Mouse (Mus musculus) adrenal gland, postnatal 10 days (tissue): ENCODE measurements around the gene A730049H05Rik. TPM values are rescaled to one million over a fixed set of nuclear protein-coding genes. Genes with fewer than 3 reads are reported as not detected.

ENCODE experiments used
- DNase-seq: peaks from one replicate; pipeline ENCODE4 v3.0.0; 2021; ENCODE audit warnings: mixed read lengths
- long read RNA-seq, 2 experiments: library from polyadenylated mRNA; stranded (forward); transcript quantifications; one replicate each; pipeline ENCODE4 v2.0.0; 2021
- total RNA-seq, 2 experiments: library from RNA; stranded (reverse); gene quantifications; 2 replicates each; pipeline ENCODE4 v1.2.3; 2021

Gene A730049H05Rik
- 1 to 10 TPM in 1 of 2 experiments, under 1 TPM in 1; 0.45 to 1.1 TPM for total RNA-seq
- long read RNA-seq, experiment 1: 0 reads
- long read RNA-seq, experiment 2, partial matches to known transcripts: 0 of 1 reads
- long read RNA-seq, experiment 2, other reads (novel, unspliced or antisense): 1 of 1 reads

- no peak for DNase-seq
Observed at GRCm38 (mm10) chr6:92816311-92816751, at the start of gene A730049H05Rik. TSS of gene A730049H05Rik (plus strand) at chr6:92816478.

- peak; percentile 44 for DNase-seq
Observed at GRCm38 (mm10) chr6:92776356-92776755, 39.9 kb upstream of the A730049H05Rik start.

GRCm38 (mm10) chr6:92779140-92779934 is 36.9 kb upstream of the A730049H05Rik start:
- DNase-seq: peak; percentile 62

- no peak for DNase-seq
Observed at GRCm38 (mm10) chr6:92779935-92780205, 36.4 kb upstream of the A730049H05Rik start.

- DNase-seq: peak; percentile 37
Observed at GRCm38 (mm10) chr6:92781446-92781845, 34.8 kb upstream of the A730049H05Rik start.

GRCm38 (mm10) chr6:92784782-92785181 is 31.5 kb upstream of the A730049H05Rik start:
- DNase-seq: peak; percentile 74

GRCm38 (mm10) chr6:92786701-92787375 is 29.4 kb upstream of the A730049H05Rik start:
- DNase-seq: no peak

- peak; percentile 96 for DNase-seq
Observed at GRCm38 (mm10) chr6:92787376-92787712, 28.9 kb upstream of the A730049H05Rik start.

- DNase-seq: no peak
Observed at GRCm38 (mm10) chr6:92793804-92794203, 22.5 kb upstream of the A730049H05Rik start.

- DNase-seq: no peak
Observed at GRCm38 (mm10) chr6:92801462-92801861, 14.8 kb upstream of the A730049H05Rik start.

- no peak for DNase-seq
Observed at GRCm38 (mm10) chr6:92802421-92802820, 13.9 kb upstream of the A730049H05Rik start.

- no peak for DNase-seq
Observed at GRCm38 (mm10) chr6:92803213-92803612, 13.1 kb upstream of the A730049H05Rik start.

GRCm38 (mm10) chr6:92804254-92804971 is 11.9 kb upstream of the A730049H05Rik start:
- DNase-seq: no peak

GRCm38 (mm10) chr6:92809818-92810217 is 6.5 kb upstream of the A730049H05Rik start:
- DNase-seq: no peak

- DNase-seq: no peak
Observed at GRCm38 (mm10) chr6:92810628-92811027, 5.7 kb upstream of the A730049H05Rik start.

GRCm38 (mm10) chr6:92811566-92811965 is 4.7 kb upstream of the A730049H05Rik start:
- DNase-seq: no peak

- DNase-seq: no peak
Observed at GRCm38 (mm10) chr6:92812702-92813370, 3.4 kb upstream of the A730049H05Rik start.

GRCm38 (mm10) chr6:92817661-92818060 is 1.4 kb downstream of the A730049H05Rik start:
- no peak for DNase-seq

GRCm38 (mm10) chr6:92821606-92822005 is 5.3 kb downstream of the A730049H05Rik start:
- no peak for DNase-seq

GRCm38 (mm10) chr6:92822006-92822405 is 5.7 kb downstream of the A730049H05Rik start:
- no peak for DNase-seq

- no peak for DNase-seq
Observed at GRCm38 (mm10) chr6:92823991-92824390, 7.7 kb downstream of the A730049H05Rik start.

GRCm38 (mm10) chr6:92826561-92826960 is 10.3 kb downstream of the A730049H05Rik start:
- DNase-seq: no peak
